Mouse (Mus musculus) hindbrain, embryonic 13.5 days (tissue): Measurements from ENCODE around the gene Smbd1. TPM values are rescaled to one million over a fixed set of nuclear protein-coding genes. Genes with fewer than 3 reads are reported as not detected.

Experiments used
- ATAC-seq: fragments of 200-750 bp; cut with Nextera tagmentation; 2 replicates; pipeline ENCODE4 v1.8.0; 2017; ENCODE audit warnings: moderate TSS enrichment; ENCODE audit not compliant: low FRiP score
- H3K27ac ChIP-seq: fragments of 300-500 bp; sonication (generic); 2 replicates; pipeline ENCODE4 v1.5.1; 2015; ENCODE audit warnings: inconsistent platforms, mild to moderate bottlenecking, moderate library complexity
- H3K27me3 ChIP-seq: fragments of 300-500 bp; sonication (generic); 2 replicates; pipeline ENCODE4 v1.6.1; 2015; ENCODE audit warnings: mild to moderate bottlenecking, inconsistent platforms
- H3K36me3 ChIP-seq: fragments of 300-500 bp; sonication (generic); 2 replicates; pipeline ENCODE4 v1.6.1; 2015; ENCODE audit warnings: mild to moderate bottlenecking, inconsistent platforms
- H3K4me1 ChIP-seq: fragments of 300-500 bp; sonication (generic); replicated peaks from 2 replicates; pipeline ENCODE4 v1.6.1; 2015; ENCODE audit warnings: inconsistent platforms
- H3K4me2 ChIP-seq: fragments of 300-500 bp; sonication (generic); 2 replicates; pipeline ENCODE4 v1.6.1; 2015; ENCODE audit warnings: inconsistent platforms, mild to moderate bottlenecking, moderate library complexity
- H3K4me3 ChIP-seq: fragments of 300-500 bp; sonication (generic); 2 replicates; pipeline ENCODE4 v1.5.1; 2015; ENCODE audit warnings: mild to moderate bottlenecking, inconsistent platforms
- H3K9ac ChIP-seq: fragments of 300-500 bp; sonication (generic); 2 replicates; pipeline ENCODE4 v1.6.1; 2015; ENCODE audit warnings: mild to moderate bottlenecking, inconsistent platforms
- H3K9me3 ChIP-seq: fragments of 300-500 bp; sonication (generic); 2 replicates; pipeline ENCODE4 v1.6.1; 2016; ENCODE audit warnings: inconsistent platforms
- WGBS: fragments of 180-500 bp; shearing (Covaris S2); methylation state at CpG from one replicate; pipeline ENCODE4 v1.1.7; 2015; 5-methylcytosine and 5-hydroxymethylcytosine counted together
- polyA plus RNA-seq: library from polyadenylated mRNA; unstranded; fragments of >200 nt; fragmentation: Nextera tagmentation; extraction: Ambion mirVana; gene quantifications from 2 replicates; pipeline ENCODE4 v1.2.1, GENCODE M21; 2015

Smbd1 gene
- polyA plus RNA-seq, 1 experiment from 2014 or later: not detected

DNA sequence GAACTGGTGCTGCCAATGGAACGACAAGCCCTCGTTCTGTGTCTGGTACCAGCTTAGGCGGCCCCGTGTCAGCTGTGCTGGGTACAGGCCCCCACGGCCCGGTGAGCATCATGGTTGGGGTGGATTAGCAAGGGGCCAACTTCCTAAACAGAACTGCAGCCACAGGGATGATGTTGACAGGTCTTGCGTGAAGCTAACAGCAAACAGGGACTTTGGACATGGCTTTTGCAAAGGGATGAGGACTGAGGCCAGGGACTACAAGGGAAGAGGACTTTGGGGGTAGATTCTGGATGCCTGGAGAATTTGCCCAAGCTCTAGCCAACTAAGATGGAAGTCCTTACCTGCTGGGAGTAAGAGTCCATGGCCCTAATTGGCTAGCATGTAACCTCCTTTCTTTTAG lies 43.4 kb downstream of the Smbd1 start:
- no peaks in the 10 kb centered on the region for H3K4me1 ChIP-seq
- no peak overlapping the region for H3K4me3 ChIP-seq
- no peak for ATAC-seq
- 95% methylated on average over 7 of the region's 7 CpGs for WGBS
- H3K9ac ChIP-seq: no peak overlapping the region
- no peak overlapping the region for H3K4me2 ChIP-seq
- no peaks in the 10 kb centered on the region for H3K9me3 ChIP-seq
- no peak overlapping the region for H3K27ac ChIP-seq
- H3K36me3 ChIP-seq: no peaks in the 10 kb centered on the region
- no peaks in the 10 kb centered on the region for H3K27me3 ChIP-seq

DNA sequence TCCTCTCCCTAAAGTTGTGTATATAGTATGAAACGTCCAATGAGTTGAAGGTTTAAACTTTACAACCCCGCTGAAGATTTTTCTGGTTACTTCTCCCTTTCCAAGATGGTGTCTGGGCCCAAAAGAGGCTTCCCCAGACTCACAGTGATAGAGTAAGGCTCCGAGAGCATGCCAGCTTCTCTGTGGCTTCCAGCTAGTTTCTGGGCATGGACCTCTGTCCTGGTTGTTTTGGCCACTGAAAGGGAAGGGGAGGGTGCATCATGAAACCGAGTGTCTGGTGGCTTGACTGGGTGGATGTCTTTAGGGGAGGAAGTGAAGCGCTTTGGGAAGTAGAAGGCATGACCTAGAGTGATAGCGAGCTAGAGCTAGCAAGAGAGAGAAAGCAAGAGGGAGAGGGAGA lies 45.3 kb downstream of the Smbd1 start:
- no peak for ATAC-seq
- Histone ChIP-seq H3K4me3 (no peak overlapping the region), H3K9me3 (no peaks in the 10 kb centered on the region), H3K4me2 (no peak overlapping the region), H3K27me3 (no peaks in the 10 kb centered on the region), H3K9ac (no peak overlapping the region), H3K4me1 (no peaks in the 10 kb centered on the region), H3K27ac (no peak overlapping the region), H3K36me3 (no peaks in the 10 kb centered on the region)
- WGBS: 86% methylated on average over 6 of the region's 6 CpGs

GRCm38 (mm10) chr16:32764550-32764949 lies 45.7 kb downstream of the Smbd1 start:
- H3K36me3 ChIP-seq: no peaks in the 10 kb centered on the region
- H3K4me2 ChIP-seq: no peak overlapping the region
- H3K9me3 ChIP-seq: no peaks in the 10 kb centered on the region
- no peaks in the 10 kb centered on the region for H3K4me1 ChIP-seq
- H3K4me3 ChIP-seq: no peak overlapping the region
- 76% methylated on average over 2 of the region's 2 CpGs for WGBS
- H3K27me3 ChIP-seq: no peaks in the 10 kb centered on the region
- no peak for ATAC-seq
- no peak overlapping the region for H3K27ac ChIP-seq
- H3K9ac ChIP-seq: no peak overlapping the region

Other genes starting within 250 kb of the Smbd1 start
- 32.6 and 44.3 TPM in 2 replicates for gene Tfrc, start 201.6 kb downstream of the Smbd1 start, polyA plus RNA-seq
- 18.0 and 19.1 TPM in 2 replicates for gene Tnk2, start 166.6 kb downstream of the Smbd1 start, polyA plus RNA-seq
- gene Muc4, start 74.6 kb downstream of the Smbd1 start, polyA plus RNA-seq: not detected in 2 replicates
- not detected in 2 replicates for gene Muc20, start 13.0 kb downstream of the Smbd1 start, polyA plus RNA-seq
- gene Fyttd1, start 67.0 kb upstream of the Smbd1 start, polyA plus RNA-seq: 110 and 119 TPM in 2 replicates
- 26.1 and 28.8 TPM in 2 replicates for gene Rubcn, start 67.3 kb upstream of the Smbd1 start, polyA plus RNA-seq
- gene Lrch3, start 103.6 kb upstream of the Smbd1 start, polyA plus RNA-seq: 47.3 and 51.3 TPM in 2 replicates
- 6.4 and 6.8 TPM in 2 replicates for gene Iqcg, start 245.7 kb upstream of the Smbd1 start, polyA plus RNA-seq
- gene Rpl35a, start 246.0 kb upstream of the Smbd1 start, polyA plus RNA-seq: 566 and 585 TPM in 2 replicates